Mouse (Mus musculus): ENCODE measurements around the gene Grin3b. TPM values are rescaled to one million over a fixed set of nuclear protein-coding genes. Genes with fewer than 3 reads are reported as not detected.
"Not testable (repeated sequence)": the region's sequence is repeated elsewhere in the genome, so short reads cannot be mapped to it uniquely, and the experiment has no call there.

Gene Grin3b
- polyA plus RNA-seq, 1 experiment from 2014 or later, result 0.14 TPM

- Histone ChIP-seq H3K9me3 (ENCODE audit: control insufficient read depth, low read length) (no peaks in the 10 kb centered on the region), H3K27ac (ENCODE audit: low read depth, low read length) (peak overlapping the region; percentile 43), H3K36me3 (ENCODE audit: control insufficient read depth, insufficient read depth, low read length) (peaks cover 20% of the 10 kb centered on the region), H3K9ac (ENCODE audit: low read depth, low read length) (peak overlapping the region; percentile 25; the same call in 1 of the 2 replicates), H3K4me2 (peak overlapping the region; percentile 51), H3K4me1 (replicated peaks; ENCODE audit: control insufficient read depth, insufficient read depth, low read length) (peaks cover 13% of the 10 kb centered on the region), H3K27me3 (replicated peaks; ENCODE audit: control insufficient read depth, insufficient read depth, low read length) (no peaks in the 10 kb centered on the region), H3K4me3 (ENCODE audit: low read depth, low read length) (0 out of 2 replicates have a peak overlapping the region, but pooled peaks have one; percentile 10)
- WGBS, result 17% methylated on average over 21 of the region's 21 CpGs
- no peak for ATAC-seq (replicated peaks; ENCODE audit: low FRiP score)
- peak; percentile 82 for DNase-seq (ENCODE audit: low spot score)
These were observed 12.2 kb upstream of the Grin3b start for GRCm38 (mm10) chr10:79958140-79958816.

GRCm38 (mm10) chr10:79959412-79959811 lies 11.1 kb upstream of the Grin3b start:
- H3K36me3 ChIP-seq (ENCODE audit: control insufficient read depth, insufficient read depth, low read length), result peaks cover 29% of the 10 kb centered on the region
- not testable (repeated sequence) for DNase-seq (ENCODE audit: low spot score); H3K9ac ChIP-seq (ENCODE audit: low read depth, low read length); H3K27me3 ChIP-seq (replicated peaks; ENCODE audit: control insufficient read depth, insufficient read depth, low read length); H3K9me3 ChIP-seq (ENCODE audit: control insufficient read depth, low read length); H3K27ac ChIP-seq (ENCODE audit: low read depth, low read length); ATAC-seq (replicated peaks; ENCODE audit: low FRiP score)
- peak overlapping the region; percentile 44 for H3K4me2 ChIP-seq
- 39% methylated on average over 9 of the region's 10 CpGs for WGBS
- H3K4me3 ChIP-seq (ENCODE audit: low read depth, low read length), result 0 out of 2 replicates have a peak overlapping the region, but pooled peaks have one; percentile 10
- H3K4me1 ChIP-seq (replicated peaks; ENCODE audit: control insufficient read depth, insufficient read depth, low read length), result peaks cover 13% of the 10 kb centered on the region

- no peaks in the 10 kb centered on the region for H3K27me3 ChIP-seq (replicated peaks; ENCODE audit: control insufficient read depth, insufficient read depth, low read length)
- H3K9me3 ChIP-seq (ENCODE audit: control insufficient read depth, low read length), result no peaks in the 10 kb centered on the region
- H3K9ac ChIP-seq (ENCODE audit: low read depth, low read length), result peak within 1 kb of the TSS; percentile 84
- DNase-seq (ENCODE audit: low spot score), result peak; percentile 99
- peaks cover 13% of the 10 kb centered on the region for H3K4me1 ChIP-seq (replicated peaks; ENCODE audit: control insufficient read depth, insufficient read depth, low read length)
- WGBS, result under 1% methylated on average over 61 of the region's 61 CpGs
- H3K4me3 ChIP-seq (ENCODE audit: low read depth, low read length), result peak within 1 kb of the TSS; percentile 97
- H3K27ac ChIP-seq (ENCODE audit: low read depth, low read length), result peak within 1 kb of the TSS; percentile 69; the same call in 1 of the 2 replicates
- H3K36me3 ChIP-seq (ENCODE audit: control insufficient read depth, insufficient read depth, low read length), result peaks cover 35% of the 10 kb centered on the region
- H3K4me2 ChIP-seq, result peak within 1 kb of the TSS; percentile 77
- peak; percentile 93 for ATAC-seq (replicated peaks; ENCODE audit: low FRiP score)
These were observed 10.5 kb upstream of the Grin3b start, which contains the start of gene Wdr18 for GRCm38 (mm10) chr10:79959847-79960601. Gene Wdr18, plus strand, starts transcription at chr10:79960152.

GRCm38 (mm10) chr10:79960671-79961294 lies 9.7 kb upstream of the Grin3b start:
- ATAC-seq (replicated peaks; ENCODE audit: low FRiP score) (no peak), DNase-seq (ENCODE audit: low spot score) (no peak)
- Histone ChIP-seq H3K4me3 (ENCODE audit: low read depth, low read length) (peak overlapping the region; percentile 97), H3K4me1 (replicated peaks; ENCODE audit: control insufficient read depth, insufficient read depth, low read length) (peaks cover 13% of the 10 kb centered on the region), H3K9ac (ENCODE audit: low read depth, low read length) (peak overlapping the region; percentile 84), H3K27me3 (replicated peaks; ENCODE audit: control insufficient read depth, insufficient read depth, low read length) (no peaks in the 10 kb centered on the region), H3K36me3 (ENCODE audit: control insufficient read depth, insufficient read depth, low read length) (peaks cover 41% of the 10 kb centered on the region), H3K27ac (ENCODE audit: low read depth, low read length) (peak overlapping the region; percentile 69; the same call in 1 of the 2 replicates), H3K9me3 (ENCODE audit: control insufficient read depth, low read length) (no peaks in the 10 kb centered on the region), H3K4me2 (peak overlapping the region; percentile 77)
- WGBS, result 11% methylated on average over 10 of the region's 10 CpGs

GRCm38 (mm10) chr10:79964727-79965126 lies 5.8 kb upstream of the Grin3b start:
- no peak for DNase-seq (ENCODE audit: low spot score)
- ATAC-seq (replicated peaks; ENCODE audit: low FRiP score), result no peak
- H3K4me3 ChIP-seq (ENCODE audit: low read depth, low read length), result no peak overlapping the region
- H3K9ac ChIP-seq (ENCODE audit: low read depth, low read length), result no peak overlapping the region
- H3K27ac ChIP-seq (ENCODE audit: low read depth, low read length), result no peak overlapping the region
- no peak overlapping the region for H3K4me2 ChIP-seq
- WGBS, result 93% methylated on average over 7 of the region's 7 CpGs
- peaks cover 64% of the 10 kb centered on the region for H3K36me3 ChIP-seq (ENCODE audit: control insufficient read depth, insufficient read depth, low read length)
- no peaks in the 10 kb centered on the region for H3K9me3 ChIP-seq (ENCODE audit: control insufficient read depth, low read length)
- H3K27me3 ChIP-seq (replicated peaks; ENCODE audit: control insufficient read depth, insufficient read depth, low read length), result peaks cover 5% of the 10 kb centered on the region
- H3K4me1 ChIP-seq (replicated peaks; ENCODE audit: control insufficient read depth, insufficient read depth, low read length), result peaks cover 9% of the 10 kb centered on the region

GRCm38 (mm10) chr10:79965325-79965724 lies 5.2 kb upstream of the Grin3b start:
- ATAC-seq (replicated peaks; ENCODE audit: low FRiP score) (no peak), DNase-seq (ENCODE audit: low spot score) (no peak)
- H3K4me3 ChIP-seq (ENCODE audit: low read depth, low read length), result no peak overlapping the region
- no peak overlapping the region for H3K9ac ChIP-seq (ENCODE audit: low read depth, low read length)
- H3K4me2 ChIP-seq, result no peak overlapping the region
- H3K27me3 ChIP-seq (replicated peaks; ENCODE audit: control insufficient read depth, insufficient read depth, low read length), result peaks cover 9% of the 10 kb centered on the region
- peaks cover 9% of the 10 kb centered on the region for H3K4me1 ChIP-seq (replicated peaks; ENCODE audit: control insufficient read depth, insufficient read depth, low read length)
- WGBS, result 88% methylated on average over 5 of the region's 5 CpGs
- H3K36me3 ChIP-seq (ENCODE audit: control insufficient read depth, insufficient read depth, low read length), result peaks cover 64% of the 10 kb centered on the region
- no peak overlapping the region for H3K27ac ChIP-seq (ENCODE audit: low read depth, low read length)
- no peaks in the 10 kb centered on the region for H3K9me3 ChIP-seq (ENCODE audit: control insufficient read depth, low read length)

- H3K4me1 ChIP-seq (replicated peaks; ENCODE audit: control insufficient read depth, insufficient read depth, low read length), result peaks cover 5% of the 10 kb centered on the region; the same call in 1 of the 2 replicates
- no peak overlapping the region for H3K4me2 ChIP-seq
- H3K27ac ChIP-seq (ENCODE audit: low read depth, low read length), result no peak overlapping the region
- H3K9ac ChIP-seq (ENCODE audit: low read depth, low read length), result no peak overlapping the region
- H3K27me3 ChIP-seq (replicated peaks; ENCODE audit: control insufficient read depth, insufficient read depth, low read length), result peaks cover 26% of the 10 kb centered on the region
- no peak for ATAC-seq (replicated peaks; ENCODE audit: low FRiP score)
- WGBS, result 87% methylated on average over 5 of the region's 5 CpGs
- H3K36me3 ChIP-seq (ENCODE audit: control insufficient read depth, insufficient read depth, low read length), result peaks cover 56% of the 10 kb centered on the region
- no peak for DNase-seq (ENCODE audit: low spot score)
- H3K4me3 ChIP-seq (ENCODE audit: low read depth, low read length), result no peak overlapping the region
- no peaks in the 10 kb centered on the region for H3K9me3 ChIP-seq (ENCODE audit: control insufficient read depth, low read length)
These were observed 3.6 kb upstream of the Grin3b start for GRCm38 (mm10) chr10:79966886-79967400.

GRCm38 (mm10) chr10:79968181-79968580 lies 2.3 kb upstream of the Grin3b start:
- H3K9ac ChIP-seq (ENCODE audit: low read depth, low read length), result no peak overlapping the region
- H3K4me2 ChIP-seq, result no peak overlapping the region
- peaks cover 44% of the 10 kb centered on the region for H3K36me3 ChIP-seq (ENCODE audit: control insufficient read depth, insufficient read depth, low read length)
- H3K27ac ChIP-seq (ENCODE audit: low read depth, low read length), result no peak overlapping the region
- H3K27me3 ChIP-seq (replicated peaks; ENCODE audit: control insufficient read depth, insufficient read depth, low read length), result peaks cover 38% of the 10 kb centered on the region
- no peak for ATAC-seq (replicated peaks; ENCODE audit: low FRiP score)
- DNase-seq (ENCODE audit: low spot score), result no peak
- no peak overlapping the region for H3K4me3 ChIP-seq (ENCODE audit: low read depth, low read length)
- no peaks in the 10 kb centered on the region for H3K9me3 ChIP-seq (ENCODE audit: control insufficient read depth, low read length)
- WGBS, result 81% methylated on average over 1 of the region's 1 CpGs
- H3K4me1 ChIP-seq (replicated peaks; ENCODE audit: control insufficient read depth, insufficient read depth, low read length), result peaks cover 5% of the 10 kb centered on the region; the same call in 1 of the 2 replicates
